Mouse (Mus musculus) lung, postnatal 0 days (tissue): ENCODE measurements around the gene Rtl1.

ENCODE experiments used
- CTCF ChIP-seq: IDR thresholded peaks from 2 replicates; pipeline ENCODE4 v1.5.1; 2016; ENCODE audit warnings: antibody characterized with exemption, mild to moderate bottlenecking
- EP300 ChIP-seq: IDR thresholded peaks from 2 replicates; pipeline ENCODE4 v1.6.1; 2016; ENCODE audit warnings: antibody characterized with exemption, mild to moderate bottlenecking, control low read depth

- TF ChIP-seq CTCF (no peak), EP300 (no peak)
These were observed 17.0 kb upstream of the Rtl1 start for GRCm38 (mm10) chr12:109617126-109617525.
